Mouse (Mus musculus) layer of hippocampus, postnatal 36 days (tissue): ENCODE results near the gene Spats2l. TPM values are rescaled to one million over a fixed set of nuclear protein-coding genes. Genes with fewer than 3 reads are reported as not detected.

Experiments used
- DNase-seq, 2 experiments: peaks; one replicate each; pipeline ENCODE4 v3.0.0; 2022
- total RNA-seq, 2 experiments: library from RNA; stranded (reverse); gene quantifications; 2 replicates each; pipeline ENCODE4 v1.2.3; 2021

Spats2l gene
- total RNA-seq, result 10 to 100 TPM; 24.0 to 25.6 TPM

GRCm38 (mm10) chr1:57774001-57774667 lies at the start of gene Spats2l:
Gene Spats2l (plus strand): TSS chr1:57774162.
- peak; percentile 14 to 36 for DNase-seq

GRCm38 (mm10) chr1:57725268-57725667 lies 48.7 kb upstream of the Spats2l start:
- DNase-seq, result no peak

GRCm38 (mm10) chr1:57735877-57736276 lies 38.1 kb upstream of the Spats2l start:
- no peak for DNase-seq

GRCm38 (mm10) chr1:57741740-57742139 lies 32.2 kb upstream of the Spats2l start:
- no peak for DNase-seq

- no peak for DNase-seq
Measured at GRCm38 (mm10) chr1:57742266-57742665, 31.7 kb upstream of the Spats2l start.

GRCm38 (mm10) chr1:57751781-57752180 lies 22.2 kb upstream of the Spats2l start:
- no peak for DNase-seq

GRCm38 (mm10) chr1:57766396-57766795 lies 7.6 kb upstream of the Spats2l start:
- no peak for DNase-seq

GRCm38 (mm10) chr1:57773326-57773725 lies 636 bp upstream of the Spats2l start:
- no peak for DNase-seq

- DNase-seq, result peak; percentile 51 to 52
Measured at GRCm38 (mm10) chr1:57774668-57775495, 920 bp downstream of the Spats2l start.

- peak in 1 of 2 experiments; percentile 8 for DNase-seq
Measured at GRCm38 (mm10) chr1:57775496-57775790, 1.5 kb downstream of the Spats2l start.

GRCm38 (mm10) chr1:57776671-57777281 lies 2.8 kb downstream of the Spats2l start:
- DNase-seq, result no peak

- DNase-seq, result no peak
Measured at GRCm38 (mm10) chr1:57784300-57784699, 10.3 kb downstream of the Spats2l start.

- DNase-seq, result no peak
Measured at GRCm38 (mm10) chr1:57789831-57790230, 15.9 kb downstream of the Spats2l start.

GRCm38 (mm10) chr1:57792212-57792611 lies 18.2 kb downstream of the Spats2l start:
- no peak for DNase-seq

- no peak for DNase-seq
Measured at GRCm38 (mm10) chr1:57795838-57796237, 21.9 kb downstream of the Spats2l start.

- DNase-seq, result no peak
Measured at GRCm38 (mm10) chr1:57799398-57799797, 25.4 kb downstream of the Spats2l start.

GRCm38 (mm10) chr1:57800846-57801245 lies 26.9 kb downstream of the Spats2l start:
- DNase-seq, result peak; percentile 19 to 29

- DNase-seq, result no peak
Measured at GRCm38 (mm10) chr1:57806126-57806525, 32.2 kb downstream of the Spats2l start.

- DNase-seq, result no peak
Measured at GRCm38 (mm10) chr1:57807882-57808281, 33.9 kb downstream of the Spats2l start.

- DNase-seq, result no peak
Measured at GRCm38 (mm10) chr1:57810221-57810620, 36.3 kb downstream of the Spats2l start.

- no peak for DNase-seq
Measured at GRCm38 (mm10) chr1:57817103-57817502, 43.1 kb downstream of the Spats2l start.

GRCm38 (mm10) chr1:57820428-57820997 lies 46.6 kb downstream of the Spats2l start:
- DNase-seq, result no peak
